Mouse (Mus musculus) erythroblast, embryonic 14.5 days (primary cell): Measurements from ENCODE around the gene Fam8a1.

ENCODE experiments used
- GATA1 ChIP-seq: IDR thresholded peaks from 2 replicates; pipeline ENCODE4 v1.6.1; 2012; ENCODE audit warnings: low read length, inconsistent platforms, mixed read lengths
- TAL1 ChIP-seq: IDR thresholded peaks from 3 replicates; pipeline ENCODE4 v1.6.1; 2012; ENCODE audit warnings: low read length, inconsistent platforms, mixed read lengths

GRCm38 (mm10) chr13:46696788-46697187 lies 27.5 kb downstream of the Fam8a1 start:
- TF ChIP-seq GATA1 (no peak), TAL1 (no peak)
